Mouse (Mus musculus) spleen, adult 2 months (tissue): ENCODE results near the gene Cd69. TPM values are rescaled to one million over a fixed set of nuclear protein-coding genes. Genes with fewer than 3 reads are reported as not detected.

Source experiments
- DNase-seq, 2 experiments: peaks; one replicate each; pipeline versions ENCODE4 v3.0.0 to v3.0.0-alpha.2; 2012 to 2021; ENCODE audit warnings: low spot score in 2 of 2, low read depth in 1 of 2
- H3K27ac ChIP-seq: fragments of 200-500 bp; 2 replicates; pipeline ENCODE4 v1.5.1; 2012; ENCODE audit warnings: low read length, inconsistent platforms; ENCODE audit not compliant: insufficient read depth
- H3K27me3 ChIP-seq: fragments of 200-500 bp; 2 replicates; pipeline ENCODE4 v1.6.1; 2012; ENCODE audit warnings: mild to moderate bottlenecking, moderate library complexity, low read length, inconsistent platforms; ENCODE audit not compliant: control insufficient read depth, insufficient read depth
- H3K36me3 ChIP-seq: fragments of 200-500 bp; 2 replicates; pipeline ENCODE4 v1.6.1; 2012; ENCODE audit warnings: mild to moderate bottlenecking, low read length, inconsistent platforms; ENCODE audit not compliant: control insufficient read depth, insufficient read depth
- H3K4me1 ChIP-seq: fragments of 200-500 bp; 2 replicates; pipeline ENCODE4 v1.6.1; 2011; ENCODE audit warnings: inconsistent platforms; ENCODE audit not compliant: control insufficient read depth, insufficient read depth, insufficient read length
- H3K4me3 ChIP-seq: fragments of 200-500 bp; 2 replicates; pipeline ENCODE4 v1.5.1; 2011; ENCODE audit warnings: mild to moderate bottlenecking, inconsistent platforms; ENCODE audit not compliant: insufficient read depth, insufficient read length; ENCODE audit errors: extremely low read depth
- CTCF ChIP-seq: fragments of 200-500 bp; IDR thresholded peaks from 2 replicates; pipeline ENCODE4 v1.5.1; 2011; ENCODE audit warnings: mild to moderate bottlenecking, inconsistent platforms; ENCODE audit not compliant: insufficient read depth, insufficient read length, insufficient replicate concordance; ENCODE audit errors: extremely low read depth
- POLR2A ChIP-seq: fragments of 200-500 bp; IDR thresholded peaks from 2 replicates; pipeline ENCODE4 v1.6.1; 2011; ENCODE audit warnings: low read depth, low read length, inconsistent platforms
- WGBS: fragments of 180-500 bp; shearing (Covaris S2); methylation state at CpG from one replicate; pipeline ENCODE4 v1.1.7; 2018; 5-methylcytosine and 5-hydroxymethylcytosine counted together
- polyA plus RNA-seq: library from polyadenylated mRNA; depleted of rRNA; stranded (reverse); fragments of >200 nt; gene quantifications from 2 replicates; pipeline ENCODE4 v1.2.3, GENCODE M21; 2012; rRNA removed

The Cd69 gene
- 4.4 and 5.0 TPM in 2 replicates for polyA plus RNA-seq

- peak within 1 kb of the TSS; percentile 30 for H3K27ac ChIP-seq
- TF ChIP-seq CTCF (no peak), POLR2A (peak; percentile 92)
- WGBS, result 3% methylated on average over 9 of the region's 9 CpGs
- H3K4me3 ChIP-seq, result peak within 1 kb of the TSS; percentile 51
- no peaks in the 10 kb centered on the region for H3K27me3 ChIP-seq
- peak; percentile 74 to 90 for DNase-seq
- peaks cover 3% of the 10 kb centered on the region for H3K36me3 ChIP-seq
- peaks cover 3% of the 10 kb centered on the region; the same call in 1 of the 2 replicates for H3K4me1 ChIP-seq
Observed at GRCm38 (mm10) chr6:129275220-129275619, at the start of gene Cd69. Cd69 (minus strand) TSS chr6:129275436.

GRCm38 (mm10) chr6:129319331-129319730 lies 44.1 kb upstream of the Cd69 start:
- Histone ChIP-seq H3K4me3 (no peak overlapping the region), H3K4me1 (peaks cover 9% of the 10 kb centered on the region; the same call in 1 of the 2 replicates), H3K27ac (no peak overlapping the region), H3K36me3 (no peaks in the 10 kb centered on the region), H3K27me3 (no peaks in the 10 kb centered on the region)
- TF ChIP-seq POLR2A (no peak), CTCF (no peak)
- DNase-seq, result no peak
- 78% methylated on average over 4 of the region's 4 CpGs for WGBS

- Histone ChIP-seq H3K4me1 (peaks cover 9% of the 10 kb centered on the region; the same call in 1 of the 2 replicates), H3K27me3 (no peaks in the 10 kb centered on the region), H3K36me3 (no peaks in the 10 kb centered on the region), H3K4me3 (no peak overlapping the region), H3K27ac (no peak overlapping the region)
- 45% methylated on average over 1 of the region's 1 CpGs for WGBS
- peak in 1 of 2 experiments; percentile 32 for DNase-seq
- TF ChIP-seq CTCF, result peak; percentile 52; the same call in 1 of the 2 replicates
- no peak for TF ChIP-seq POLR2A
Observed at GRCm38 (mm10) chr6:129318395-129318794, 43.2 kb upstream of the Cd69 start.

DNA sequence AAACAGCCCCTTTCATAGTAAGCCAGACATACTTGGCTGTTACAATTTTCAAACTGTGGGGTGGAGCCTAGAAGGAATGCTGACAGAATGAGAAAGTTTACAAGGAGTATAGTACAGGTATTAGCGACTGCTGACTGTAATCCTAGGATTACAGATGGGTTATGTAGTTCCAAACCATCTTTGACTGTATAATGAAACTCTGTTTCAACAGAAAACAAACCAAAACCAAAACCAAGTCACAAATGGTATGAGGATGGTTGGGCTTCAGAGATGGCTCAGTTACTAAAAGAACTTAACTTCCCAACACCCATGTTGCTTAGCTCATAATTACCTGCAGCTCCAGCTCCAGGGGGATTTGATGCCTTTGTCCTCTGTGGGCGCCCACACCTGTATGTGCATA lies 41.2 kb upstream of the Cd69 start:
- peaks cover 9% of the 10 kb centered on the region; the same call in 1 of the 2 replicates for H3K4me1 ChIP-seq
- no peak overlapping the region for H3K4me3 ChIP-seq
- 69% methylated on average over 2 of the region's 2 CpGs for WGBS
- TF ChIP-seq CTCF, result no peak
- TF ChIP-seq POLR2A, result no peak
- DNase-seq, result no peak
- no peaks in the 10 kb centered on the region for H3K36me3 ChIP-seq
- no peak overlapping the region; the same call in 1 of the 2 replicates for H3K27ac ChIP-seq
- H3K27me3 ChIP-seq, result no peaks in the 10 kb centered on the region

DNA sequence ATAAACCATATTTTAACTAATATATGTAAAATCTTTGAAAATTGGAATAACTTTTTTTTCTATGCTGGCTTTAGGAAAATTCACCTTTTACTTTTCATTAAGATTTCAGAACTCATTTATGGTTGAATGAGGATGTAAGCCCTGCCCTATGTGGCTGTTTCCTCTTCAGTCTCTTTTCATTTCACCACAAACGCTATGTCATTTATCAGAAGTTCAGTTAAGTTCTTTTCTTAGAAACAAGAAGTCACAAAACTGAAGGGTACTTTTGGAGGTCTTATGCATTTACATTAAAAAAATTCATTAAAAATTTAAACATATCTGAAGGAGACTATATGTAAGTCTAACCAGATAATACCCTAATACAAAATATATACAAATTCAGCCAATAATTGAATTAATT lies 40.5 kb upstream of the Cd69 start:
- WGBS, result 3% methylated on average over 1 of the region's 1 CpGs
- no peak for TF ChIP-seq POLR2A
- no peak for TF ChIP-seq CTCF
- DNase-seq, result peak in 1 of 2 experiments; percentile 37
- no peaks in the 10 kb centered on the region for H3K27me3 ChIP-seq
- no peaks in the 10 kb centered on the region for H3K36me3 ChIP-seq
- no peak overlapping the region for H3K27ac ChIP-seq
- peaks cover 7% of the 10 kb centered on the region; the same call in 1 of the 2 replicates for H3K4me1 ChIP-seq
- H3K4me3 ChIP-seq, result no peak overlapping the region

GRCm38 (mm10) chr6:129314655-129315168 lies 39.5 kb upstream of the Cd69 start:
- DNase-seq, result no peak
- TF ChIP-seq CTCF (no peak), POLR2A (no peak)
- Histone ChIP-seq H3K27ac (no peak overlapping the region), H3K36me3 (no peaks in the 10 kb centered on the region), H3K4me3 (no peak overlapping the region), H3K27me3 (no peaks in the 10 kb centered on the region), H3K4me1 (peaks cover 7% of the 10 kb centered on the region; the same call in 1 of the 2 replicates)
- 79% methylated on average over 3 of the region's 3 CpGs for WGBS

GRCm38 (mm10) chr6:129312499-129312898 lies 37.3 kb upstream of the Cd69 start:
- no peak for DNase-seq
- Histone ChIP-seq H3K36me3 (no peaks in the 10 kb centered on the region), H3K4me1 (peaks cover 7% of the 10 kb centered on the region; the same call in 1 of the 2 replicates), H3K27me3 (no peaks in the 10 kb centered on the region), H3K27ac (no peak overlapping the region), H3K4me3 (no peak overlapping the region)
- 36% methylated on average over 3 of the region's 3 CpGs for WGBS
- no peak for TF ChIP-seq CTCF
- TF ChIP-seq POLR2A, result no peak
